Mouse (Mus musculus) adrenal gland (tissue): ENCODE results near the gene Phf21b.

Source experiments
- intact Hi-C: fragments of 180-260 bp; cut with DNase I; formaldehyde crosslinking; loops from one replicate; pipeline ENCODE4 v1.15.1; 2025

The Phf21b gene

GRCm38 (mm10) chr15:84850321-84850720 is 5.5 kb downstream of the Phf21b start:
- intact Hi-C loops: loop anchor here (10.0 kb wide), 1 partner anchor 134 kb away; the partner anchor contains the start of gene 5031439G07Rik

GRCm38 (mm10) chr15:84846216-84846615 is 9.6 kb downstream of the Phf21b start:
- intact Hi-C loops: no loop called here

GRCm38 (mm10) chr15:84844831-84845230 is 11.0 kb downstream of the Phf21b start:
- intact Hi-C loops: no loop called here

- intact Hi-C loops: no loop called here
Measured at GRCm38 (mm10) chr15:84843034-84843433, 12.8 kb downstream of the Phf21b start.

- intact Hi-C loops: no loop called here
Measured at GRCm38 (mm10) chr15:84841925-84842821, 13.7 kb downstream of the Phf21b start.

GRCm38 (mm10) chr15:84840560-84840959 is 15.3 kb downstream of the Phf21b start:
- intact Hi-C loops: no loop called here

GRCm38 (mm10) chr15:84839521-84839920 is 16.3 kb downstream of the Phf21b start:
- intact Hi-C loops: no loop called here

- intact Hi-C loops: no loop called here
Measured at GRCm38 (mm10) chr15:84837896-84838295, 18.0 kb downstream of the Phf21b start.

- intact Hi-C loops: no loop called here
Measured at GRCm38 (mm10) chr15:84829416-84829815, 26.4 kb downstream of the Phf21b start.

GRCm38 (mm10) chr15:84828603-84829002 is 27.2 kb downstream of the Phf21b start:
- intact Hi-C loops: no loop called here

- intact Hi-C loops: no loop called here
Measured at GRCm38 (mm10) chr15:84823086-84823485, 32.8 kb downstream of the Phf21b start.

- intact Hi-C loops: no loop called here
Measured at GRCm38 (mm10) chr15:84820811-84821210, 35.0 kb downstream of the Phf21b start.

GRCm38 (mm10) chr15:84818284-84818683 is 37.6 kb downstream of the Phf21b start:
- intact Hi-C loops: no loop called here

GRCm38 (mm10) chr15:84817589-84817988 is 38.3 kb downstream of the Phf21b start:
- intact Hi-C loops: no loop called here

- intact Hi-C loops: no loop called here
Measured at GRCm38 (mm10) chr15:84815171-84815570, 40.7 kb downstream of the Phf21b start.

- intact Hi-C loops: no loop called here
Measured at GRCm38 (mm10) chr15:84812831-84813357, 43.0 kb downstream of the Phf21b start.

- intact Hi-C loops: no loop called here
Measured at GRCm38 (mm10) chr15:84811126-84811525, 44.7 kb downstream of the Phf21b start.

GRCm38 (mm10) chr15:84809275-84809952 is 46.4 kb downstream of the Phf21b start:
- intact Hi-C loops: no loop called here

GRCm38 (mm10) chr15:84803685-84804084 is 52.2 kb downstream of the Phf21b start:
- intact Hi-C loops: loop anchor here (2.0 kb wide), 1 partner anchor 89 kb away; no protein-coding TSS in a partner anchor

GRCm38 (mm10) chr15:84800132-84800531 is 55.7 kb downstream of the Phf21b start:
- intact Hi-C loops: no loop called here

GRCm38 (mm10) chr15:84793649-84794048 is 62.2 kb downstream of the Phf21b start:
- intact Hi-C loops: no loop called here

GRCm38 (mm10) chr15:84787161-84787560 is 68.7 kb downstream of the Phf21b start:
- intact Hi-C loops: no loop called here
